Mouse (Mus musculus) neural tube, embryonic 14.5 days (tissue): ENCODE data around the gene Gm15013. TPM values are rescaled to one million over a fixed set of nuclear protein-coding genes. Genes with fewer than 3 reads are reported as not detected.
A peak's percentile ranks its signal among the peaks of the same experiment; 100 is the strongest.
"Not testable (repeated sequence)": the region's sequence is repeated elsewhere in the genome, so short reads cannot be mapped to it uniquely, and the experiment has no call there.

Experiments used
- ATAC-seq: fragments of 200-750 bp; cut with Nextera tagmentation; 2 replicates; pipeline ENCODE4 v1.8.0; 2017; ENCODE audit warnings: low read depth, mild to moderate bottlenecking, moderate TSS enrichment, moderate library complexity
- H3K27ac ChIP-seq: fragments of 300-500 bp; sonication (generic); 2 replicates; pipeline ENCODE4 v1.5.1; 2014; ENCODE audit warnings: low read depth, mild to moderate bottlenecking, control low read depth, low read length, moderate library complexity, mixed read lengths
- H3K27me3 ChIP-seq: fragments of 300-500 bp; sonication (generic); 2 replicates; pipeline ENCODE4 v1.6.1; 2014; ENCODE audit warnings: low read length; ENCODE audit not compliant: control insufficient read depth, insufficient read depth
- H3K36me3 ChIP-seq: fragments of 300-500 bp; sonication (generic); 2 replicates; pipeline ENCODE4 v1.6.1; 2014; ENCODE audit warnings: low read length, mixed read lengths; ENCODE audit not compliant: control insufficient read depth, insufficient read depth
- H3K4me1 ChIP-seq: fragments of 300-500 bp; sonication (generic); 2 replicates; pipeline ENCODE4 v1.6.1; 2014; ENCODE audit warnings: low read length; ENCODE audit not compliant: control insufficient read depth, insufficient read depth
- H3K4me2 ChIP-seq: fragments of 300-500 bp; sonication (generic); 2 replicates; pipeline ENCODE4 v1.6.1; 2014; ENCODE audit warnings: mild to moderate bottlenecking, low read depth, low read length, control low read depth
- H3K4me3 ChIP-seq: fragments of 300-500 bp; sonication (generic); 2 replicates; pipeline ENCODE4 v1.5.1; 2014; ENCODE audit warnings: low read depth, low read length, control low read depth, mixed read lengths
- H3K9ac ChIP-seq: fragments of 300-500 bp; sonication (generic); replicated peaks from 2 replicates; pipeline ENCODE4 v1.6.1; 2014; ENCODE audit warnings: low read depth, mild to moderate bottlenecking, control low read depth, low read length, mixed read lengths
- H3K9me3 ChIP-seq: fragments of 300-500 bp; sonication (generic); 2 replicates; pipeline ENCODE4 v1.6.1; 2016; ENCODE audit warnings: low read length; ENCODE audit not compliant: control insufficient read depth
- WGBS: fragments of 180-500 bp; shearing (Covaris S2); extraction: QIAGEN DNeasy Blood & Tissue Kit; methylation state at CpG from one replicate; pipeline ENCODE4 v1.1.7; 2014; 5-methylcytosine and 5-hydroxymethylcytosine counted together
- polyA plus RNA-seq: library from polyadenylated mRNA; unstranded; fragments of >200 nt; fragmentation: Nextera tagmentation; extraction: Ambion mirVana; gene quantifications from 2 replicates; pipeline ENCODE4 v1.2.1, GENCODE M21; 2014

Gm15013 gene
- not detected in 2 replicates for polyA plus RNA-seq

GRCm38 (mm10) chrX:139714381-139714780 is at the start of gene Gm15013:
Gene Gm15013 (minus strand): TSS chrX:139714481.
- no peak within 1 kb of the TSS for H3K9ac ChIP-seq
- H3K4me2 ChIP-seq: no peak within 1 kb of the TSS
- H3K27ac ChIP-seq: no peak within 1 kb of the TSS
- ATAC-seq: no peak
- no peak within 1 kb of the TSS for H3K4me3 ChIP-seq
- H3K9me3 ChIP-seq: no peaks in the 10 kb centered on the region
- H3K4me1 ChIP-seq: no peaks in the 10 kb centered on the region
- 95% methylated on average over 8 of the region's 8 CpGs for WGBS
- H3K36me3 ChIP-seq: no peaks in the 10 kb centered on the region
- H3K27me3 ChIP-seq: no peaks in the 10 kb centered on the region

DNA sequence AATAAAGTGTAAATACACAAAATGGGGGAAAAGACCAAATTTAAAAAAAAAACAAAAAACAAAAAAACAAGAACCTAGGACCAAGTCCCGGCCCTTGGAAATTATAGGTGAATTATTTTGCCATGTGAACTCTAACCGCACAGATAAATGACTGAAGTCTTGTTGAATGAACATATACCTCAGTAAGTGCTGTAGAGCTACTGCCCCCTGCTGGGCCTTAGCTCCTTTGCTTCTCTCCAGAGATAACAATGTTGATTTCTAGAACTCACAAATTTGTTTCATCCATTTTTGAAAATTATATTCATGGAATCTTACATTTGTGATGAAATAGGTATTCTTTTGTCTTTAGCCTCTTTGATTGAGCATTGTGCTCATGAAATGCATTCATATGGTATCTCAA is 48.3 kb upstream of the Gm15013 start:
- Histone ChIP-seq H3K9me3 (no peaks in the 10 kb centered on the region), H3K36me3 (no peaks in the 10 kb centered on the region), H3K27me3 (no peaks in the 10 kb centered on the region), H3K27ac (no peak overlapping the region), H3K4me2 (no peak overlapping the region), H3K9ac (no peak overlapping the region), H3K4me3 (no peak overlapping the region), H3K4me1 (no peaks in the 10 kb centered on the region)
- no peak for ATAC-seq
- 89% methylated on average over 2 of the region's 2 CpGs for WGBS

- H3K9ac ChIP-seq, H3K27me3 ChIP-seq, H3K27ac ChIP-seq, H3K4me3 ChIP-seq, H3K9me3 ChIP-seq, ATAC-seq, H3K4me1 ChIP-seq, H3K4me2 ChIP-seq, H3K36me3 ChIP-seq: not testable (repeated sequence)
- 83% methylated on average over 3 of the region's 3 CpGs for WGBS
These were observed 44.4 kb upstream of the Gm15013 start for GRCm38 (mm10) chrX:139758634-139759033.

DNA sequence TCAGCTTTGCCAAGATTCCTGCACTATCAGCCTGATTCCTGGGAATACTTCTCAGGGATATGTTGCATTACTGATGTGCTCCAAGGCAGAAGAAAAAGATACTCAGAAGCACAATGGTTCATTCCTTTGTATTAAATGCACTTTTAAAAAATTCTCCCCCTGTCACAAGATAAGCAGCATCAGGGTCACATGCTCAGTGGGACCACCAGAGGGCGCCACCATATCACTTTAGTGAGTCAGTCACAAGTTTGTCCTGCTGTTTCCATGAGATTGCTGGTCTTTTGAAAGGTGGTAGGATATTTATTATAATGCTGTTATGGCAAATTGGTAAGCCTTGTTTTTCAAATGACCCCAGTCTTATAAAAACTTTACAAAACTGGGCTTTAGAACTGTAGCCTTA is 37.6 kb upstream of the Gm15013 start:
- Histone ChIP-seq H3K4me3 (no peak overlapping the region), H3K36me3 (no peaks in the 10 kb centered on the region), H3K27ac (no peak overlapping the region), H3K9ac (no peak overlapping the region), H3K4me1 (no peaks in the 10 kb centered on the region), H3K9me3 (no peaks in the 10 kb centered on the region), H3K27me3 (no peaks in the 10 kb centered on the region), H3K4me2 (no peak overlapping the region)
- 4% methylated on average over 1 of the region's 1 CpGs for WGBS
- ATAC-seq: no peak

GRCm38 (mm10) chrX:139737066-139737465 is 22.8 kb upstream of the Gm15013 start:
- Histone ChIP-seq H3K4me2 (no peak overlapping the region), H3K36me3 (no peaks in the 10 kb centered on the region), H3K9me3 (no peaks in the 10 kb centered on the region), H3K27ac (no peak overlapping the region), H3K4me1 (no peaks in the 10 kb centered on the region), H3K9ac (no peak overlapping the region), H3K27me3 (no peaks in the 10 kb centered on the region), H3K4me3 (no peak overlapping the region)
- WGBS: 84% methylated on average over 5 of the region's 5 CpGs
- no peak for ATAC-seq

DNA sequence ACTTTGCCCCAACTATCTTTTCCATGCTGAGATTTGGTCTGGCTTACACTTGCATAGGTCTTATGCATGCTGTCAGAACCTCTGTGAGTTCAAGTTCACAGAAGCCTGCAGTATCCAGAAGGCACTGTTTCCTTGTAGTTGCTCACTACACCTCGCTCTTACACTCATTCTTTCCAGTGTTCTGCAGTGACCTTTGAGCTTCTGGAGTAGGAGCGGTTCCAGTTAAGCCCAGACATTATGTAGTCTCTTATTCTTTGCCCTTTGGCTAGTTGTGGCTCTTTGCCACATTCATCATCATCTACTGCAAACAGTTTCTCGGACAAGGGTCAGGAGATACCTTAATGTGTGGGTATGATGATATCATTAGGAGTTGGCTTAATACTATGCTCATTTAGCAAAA is 16.3 kb upstream of the Gm15013 start:
- no peaks in the 10 kb centered on the region for H3K4me1 ChIP-seq
- no peaks in the 10 kb centered on the region for H3K27me3 ChIP-seq
- H3K9ac ChIP-seq: no peak overlapping the region
- H3K4me2 ChIP-seq: no peak overlapping the region
- WGBS: 80% methylated on average over 3 of the region's 3 CpGs
- H3K9me3 ChIP-seq: no peaks in the 10 kb centered on the region
- H3K27ac ChIP-seq: no peak overlapping the region
- ATAC-seq: no peak
- H3K36me3 ChIP-seq: no peaks in the 10 kb centered on the region
- no peak overlapping the region for H3K4me3 ChIP-seq

DNA sequence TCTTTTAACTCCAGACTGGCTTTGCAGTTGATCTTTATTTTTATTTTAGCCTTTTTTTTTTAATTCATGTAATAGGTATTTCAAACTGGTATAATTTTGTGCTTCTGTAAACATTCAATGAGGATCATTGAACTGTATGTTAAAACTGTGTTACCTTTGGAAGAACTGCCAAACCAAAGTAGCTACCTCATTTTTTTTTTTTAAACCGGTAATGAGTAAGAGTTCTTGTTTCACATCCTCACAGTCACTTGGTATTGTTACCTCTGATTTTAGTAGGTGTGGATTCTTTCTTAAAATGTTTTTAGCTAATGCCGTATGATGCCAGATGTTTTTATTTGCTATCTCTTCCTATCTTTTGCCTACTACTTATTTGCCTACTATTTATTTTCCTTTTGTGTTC is 8.1 kb upstream of the Gm15013 start:
- Histone ChIP-seq H3K36me3 (no peaks in the 10 kb centered on the region), H3K4me3 (no peak overlapping the region), H3K9me3 (no peaks in the 10 kb centered on the region), H3K9ac (no peak overlapping the region), H3K4me2 (no peak overlapping the region), H3K4me1 (no peaks in the 10 kb centered on the region), H3K27ac (no peak overlapping the region), H3K27me3 (no peaks in the 10 kb centered on the region)
- ATAC-seq: no peak
- 95% methylated on average over 2 of the region's 2 CpGs for WGBS

GRCm38 (mm10) chrX:139684775-139685695 is 29.2 kb downstream of the Gm15013 start, which contains the start of gene Tbc1d8b:
Gene Tbc1d8b (plus strand): TSS chrX:139684996.
- Histone ChIP-seq H3K4me2 (peak within 1 kb of the TSS; percentile 73), H3K9ac (0 out of 2 replicates have a peak within 1 kb of the TSS, but pooled peaks have one; percentile 39), H3K36me3 (no peaks in the 10 kb centered on the region), H3K27me3 (no peaks in the 10 kb centered on the region), H3K27ac (no peak within 1 kb of the TSS), H3K4me3 (peak within 1 kb of the TSS; percentile 42), H3K9me3 (no peaks in the 10 kb centered on the region), H3K4me1 (no peaks in the 10 kb centered on the region)
- WGBS: 10% methylated on average over 43 of the region's 43 CpGs
- peak; percentile 100 for ATAC-seq

DNA sequence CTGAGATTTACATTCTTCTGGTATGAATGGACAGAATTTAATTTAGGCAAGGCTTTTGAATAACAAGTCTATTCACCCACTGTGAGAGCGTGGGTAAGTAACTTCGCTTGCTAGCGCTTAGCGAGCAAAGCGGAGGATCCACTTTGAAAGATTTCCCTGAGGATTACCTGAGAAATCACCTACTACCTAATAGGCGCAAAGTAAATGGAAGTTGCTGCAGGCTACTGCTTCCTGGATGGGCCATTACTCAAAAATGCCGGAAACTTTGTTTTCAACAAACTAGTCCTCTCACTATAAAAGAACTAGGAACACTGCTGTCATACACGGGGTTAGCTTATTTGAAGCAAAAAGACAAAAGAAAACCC is 29.9 kb downstream of the Gm15013 start:
- no peak overlapping the region for H3K9ac ChIP-seq
- H3K9me3 ChIP-seq: no peaks in the 10 kb centered on the region
- peak overlapping the region; percentile 42 for H3K4me3 ChIP-seq
- H3K27ac ChIP-seq: no peak overlapping the region
- H3K4me2 ChIP-seq: peak overlapping the region; percentile 73
- H3K27me3 ChIP-seq: no peaks in the 10 kb centered on the region
- WGBS: 24% methylated on average over 8 of the region's 8 CpGs
- no peaks in the 10 kb centered on the region for H3K36me3 ChIP-seq
- no peak for ATAC-seq
- H3K4me1 ChIP-seq: no peaks in the 10 kb centered on the region
